ENCODE assay signal across 27 mouse cellular contexts in the genomic region with DNA sequence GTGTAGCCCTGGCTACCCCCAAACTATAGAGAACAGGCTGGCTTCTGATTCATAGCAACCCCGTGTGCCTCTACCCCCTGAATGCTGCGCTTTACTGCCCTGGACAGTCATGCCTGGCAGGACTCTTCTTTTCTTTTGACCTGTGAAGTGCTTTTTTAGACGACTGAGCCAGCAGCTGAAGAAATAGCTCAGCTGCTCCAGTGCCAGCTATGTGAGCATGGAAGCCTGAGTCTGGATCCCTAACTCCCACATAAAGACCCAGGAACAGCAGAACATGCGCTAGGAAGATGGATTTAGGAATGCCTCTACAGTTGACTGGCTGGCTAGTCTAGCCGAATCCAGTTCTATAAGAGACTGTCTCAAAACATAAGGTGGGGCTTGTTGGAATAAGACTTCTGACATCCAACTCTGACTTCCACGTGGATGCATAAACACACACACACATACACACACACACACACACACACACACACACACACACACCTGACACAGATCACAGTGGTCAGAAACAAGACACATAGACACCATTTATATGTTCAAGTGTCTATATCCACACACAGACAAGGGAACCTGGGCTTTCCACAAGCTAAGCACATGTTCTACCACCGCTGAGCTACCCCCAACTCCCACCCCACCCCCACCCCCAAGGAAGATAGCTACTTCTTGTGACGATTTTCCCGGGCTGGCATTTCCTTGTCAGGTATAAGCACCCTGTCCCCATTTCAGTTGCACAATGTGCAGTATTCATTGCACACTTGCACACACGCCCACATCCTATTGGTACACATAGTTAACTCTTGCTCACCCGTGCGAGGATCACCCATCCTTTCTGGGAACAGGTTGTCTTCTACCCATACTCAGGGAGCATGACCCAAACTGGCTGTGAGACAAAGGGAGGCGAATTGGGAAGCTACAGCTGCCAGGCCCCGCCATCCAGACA. TPM values are rescaled to one million over a fixed set of nuclear protein-coding genes. Genes with fewer than 3 reads are reported as not detected.
DNase-seq lines count a peak whose midpoint lies in the region; ATAC-seq and TF ChIP-seq lines count a peak whose summit lies in the region.
"Had no signal": no experiment of that assay in that cellular context is flagged by ENCODE, and none has a peak within 500 bp of the region (broad histone marks: within the 10 kb centered on the region; RNA-seq: fewer than 3 reads in every experiment).

No protein-coding gene starts in this region.

- H3K4me1 ChIP-seq in intestine, embryonic 14.5 days (replicated peaks; ENCODE audit: control insufficient read depth, insufficient read depth, low read length): no peaks in the 10 kb centered on the region
- 0 out of 2 replicates have a peak, but pooled peaks cover 7% of the 10 kb centered on the region for H3K4me1 ChIP-seq in intestine, embryonic 15.5 days (replicated peaks)
- H3K4me1 ChIP-seq in lung, postnatal 0 days (ENCODE audit: insufficient read depth, low read depth, low read length): no peaks in the 10 kb centered on the region
- H3K4me1 ChIP-seq: embryonic facial prominence, embryonic 12.5 days; limb, embryonic 15.5 days; neural tube, embryonic 15.5 days had no signal

- H3K4me2 ChIP-seq in intestine, embryonic 14.5 days (ENCODE audit: low read length): no peak overlapping the region
- H3K4me2 ChIP-seq in intestine, embryonic 15.5 days (replicated peaks): no peak overlapping the region
- H3K4me2 ChIP-seq in lung, postnatal 0 days (replicated peaks; ENCODE audit: low read depth, low read length): no peak overlapping the region
- H3K4me2 ChIP-seq: embryonic facial prominence, embryonic 12.5 days; forebrain, embryonic 12.5 days; heart, embryonic 12.5 days; limb, embryonic 15.5 days; neural tube, embryonic 15.5 days had no signal

- no peaks in the 10 kb centered on the region for H3K36me3 ChIP-seq in intestine, embryonic 14.5 days (ENCODE audit: control insufficient read depth, insufficient read depth, low read length)
- H3K36me3 ChIP-seq in intestine, embryonic 15.5 days: no peaks in the 10 kb centered on the region
- no peaks in the 10 kb centered on the region for H3K36me3 ChIP-seq in lung, postnatal 0 days (ENCODE audit: insufficient read depth, low read length)
- H3K36me3 ChIP-seq: embryonic facial prominence, embryonic 12.5 days; forebrain, embryonic 12.5 days; heart, embryonic 12.5 days; hindbrain, embryonic 10.5 days; limb, embryonic 15.5 days; midbrain, embryonic 10.5 days; neural tube, embryonic 15.5 days had no signal

- no peak overlapping the region for H3K9ac ChIP-seq in intestine, embryonic 14.5 days (ENCODE audit: low read length)
- H3K9ac ChIP-seq in intestine, embryonic 15.5 days: no peak overlapping the region
- no peak overlapping the region for H3K9ac ChIP-seq in lung, postnatal 0 days (replicated peaks; ENCODE audit: low read depth)
- H3K9ac ChIP-seq: embryonic facial prominence, embryonic 12.5 days; forebrain, embryonic 12.5 days; heart, embryonic 12.5 days; limb, embryonic 15.5 days; neural tube, embryonic 15.5 days had no signal

- ATAC-seq in intestine, embryonic 14.5 days (replicated peaks; ENCODE audit: low FRiP score, low TSS enrichment, low read depth): 0 out of 2 replicates have a peak, but pooled peaks have one; percentile 23
- ATAC-seq in intestine, embryonic 15.5 days: no peak
- ATAC-seq in lung, postnatal 0 days: peak; percentile 22; the same call in 1 of the 2 replicates
- peak; percentile 47 for ATAC-seq in megakaryocyte, adult 5-6 weeks (ENCODE audit: poor library complexity, severe bottlenecking)
- ATAC-seq: CD4-positive, CD25-positive, alpha-beta regulatory T cell, adult 4 months; hindbrain, postnatal 0 days had no signal

- 0 out of 2 replicates have a peak, but pooled peaks cover under 1% of the 10 kb centered on the region for H3K27me3 ChIP-seq in intestine, embryonic 14.5 days (replicated peaks; ENCODE audit: control insufficient read depth, insufficient read depth, low read length)
- no peaks in the 10 kb centered on the region for H3K27me3 ChIP-seq in intestine, embryonic 15.5 days (replicated peaks)
- H3K27me3 ChIP-seq in lung, postnatal 0 days (replicated peaks; ENCODE audit: insufficient read depth, low read length): no peaks in the 10 kb centered on the region
- H3K27me3 ChIP-seq: embryonic facial prominence, embryonic 12.5 days; heart, embryonic 12.5 days; limb, embryonic 15.5 days had no signal

- DNase-seq in intestine, embryonic 14.5 days (ENCODE audit: low spot score): no peak
- peak; percentile 41 for DNase-seq in lung, postnatal 0 days (ENCODE audit: low spot score)
- DNase-seq in lung, postnatal 10 days: no peak
- peak; percentile 29 for DNase-seq in brain, adult 2 months (ENCODE audit: low read depth, low spot score)
- DNase-seq in left cerebral cortex, adult 18-20 months (ENCODE audit: low spot score in 2 of 2): no peak
- DNase-seq in adrenal gland, postnatal 25 days: no peak
- DNase-seq: cerebellum, adult 2 months; cerebellum, postnatal 25 days; gastrocnemius, postnatal 14 days; heart, adult 18-20 months; heart, postnatal 10 days; kidney, adult 8-10 months; layer of hippocampus, adult 9-11 months; left cerebral cortex, postnatal 4 days; lung, postnatal 4 days; right cerebral cortex, adult 18-20 months had no signal

- H3K27ac ChIP-seq in intestine, embryonic 14.5 days (ENCODE audit: low read depth): no peak overlapping the region
- H3K27ac ChIP-seq in intestine, embryonic 15.5 days: no peak overlapping the region
- H3K27ac ChIP-seq in lung, postnatal 0 days (ENCODE audit: low read length): no peak overlapping the region
- H3K27ac ChIP-seq: embryonic facial prominence, embryonic 12.5 days; forebrain, embryonic 12.5 days; hindbrain, embryonic 10.5 days; hindbrain, postnatal 0 days; limb, embryonic 15.5 days; midbrain, embryonic 10.5 days; neural tube, embryonic 15.5 days had no signal

- 80% methylated on average over 14 of the region's 14 CpGs for WGBS in intestine, embryonic 14.5 days
- WGBS in intestine, embryonic 15.5 days: 78% methylated on average over 14 of the region's 14 CpGs
- WGBS in lung, postnatal 0 days: 70% methylated on average over 14 of the region's 14 CpGs

- TF ChIP-seq CTCF in lung, postnatal 0 days (IDR thresholded peaks at IDR 0.05): no peak

- H3K4me3 ChIP-seq in intestine, embryonic 14.5 days (ENCODE audit: low read depth, low read length): no peak overlapping the region
- no peak overlapping the region for H3K4me3 ChIP-seq in intestine, embryonic 15.5 days (replicated peaks)
- no peak overlapping the region for H3K4me3 ChIP-seq in lung, postnatal 0 days (ENCODE audit: low read depth, low read length)
- H3K4me3 ChIP-seq: embryonic facial prominence, embryonic 12.5 days; forebrain, embryonic 12.5 days; heart, embryonic 12.5 days; hindbrain, embryonic 10.5 days; limb, embryonic 15.5 days; midbrain, embryonic 10.5 days; neural tube, embryonic 15.5 days had no signal

- TF ChIP-seq EP300 in lung, postnatal 0 days (IDR thresholded peaks at IDR 0.05): no peak

- H3K9me3 ChIP-seq in intestine, embryonic 14.5 days (ENCODE audit: control insufficient read depth, low read length): no peaks in the 10 kb centered on the region
- H3K9me3 ChIP-seq in intestine, embryonic 15.5 days: no peaks in the 10 kb centered on the region
- no peaks in the 10 kb centered on the region for H3K9me3 ChIP-seq in lung, postnatal 0 days (ENCODE audit: low read length)
- H3K9me3 ChIP-seq: embryonic facial prominence, embryonic 12.5 days; forebrain, embryonic 12.5 days; heart, embryonic 12.5 days; hindbrain, embryonic 10.5 days; limb, embryonic 15.5 days; midbrain, embryonic 10.5 days; neural tube, embryonic 15.5 days had no signal

RNA-seq across cellular contexts. Expression of a gene that starts 29.6 kb away (rescaled TPM):
- 65.1 and 79.2 TPM in 2 replicates for polyA plus RNA-seq in intestine, embryonic 14.5 days (2014; fragmentation: Nextera tagmentation; extraction: Ambion mirVana)
- polyA plus RNA-seq in intestine, embryonic 15.5 days (2015; fragmentation: Nextera tagmentation; extraction: Ambion mirVana): 129 and 133 TPM in 2 replicates
- 41.5 and 50.2 TPM in 2 replicates for polyA plus RNA-seq in lung, postnatal 0 days (2015; fragmentation: Nextera tagmentation; extraction: Ambion mirVana)
- total RNA-seq in megakaryocyte, adult 5-6 weeks (2015): 27.2 and 30.2 TPM in 2 replicates
- total RNA-seq in megakaryocyte, adult 5-6 weeks (2017): 13.3 and 21.3 TPM in 2 replicates
- total RNA-seq in left cerebral cortex, adult 18-20 months (2021): 1 to 10 TPM in 1 of 2 experiments, under 1 TPM in 1; 0.77 to 1.6 TPM
- 115 and 116 TPM in 2 replicates for total RNA-seq in adrenal gland, postnatal 25 days (2021)

Comparison
In these comparisons a context has a peak if more than half of its experiments do, and no peak if none do; other contexts are left out.
1. DNase-seq: peak in lung, postnatal 0 days (single experiment) and brain, adult 2 months (single experiment); none in intestine, embryonic 14.5 days (single experiment), lung, postnatal 10 days (single experiment), left cerebral cortex, adult 18-20 months (0 of 2) and adrenal gland, postnatal 25 days (single experiment).
2. RNA of a gene that starts 29.6 kb away (total RNA-seq): 115 to 116 TPM in adrenal gland, postnatal 25 days and 13.3 to 30.2 TPM in megakaryocyte, adult 5-6 weeks; 0.77 to 1.6 TPM in left cerebral cortex, adult 18-20 months; every median in the first group is over 4 times any median in the second.